Mouse (Mus musculus) neural tube, embryonic 11.5 days (tissue): ENCODE results near the gene Fam124a. TPM values are rescaled to one million over a fixed set of nuclear protein-coding genes. Genes with fewer than 3 reads are reported as not detected.

Experiments used
- ATAC-seq: fragments of 200-750 bp; cut with Nextera tagmentation; 2 replicates; pipeline ENCODE4 v1.8.0; 2017; ENCODE audit warnings: moderate number of reproducible peaks, mild to moderate bottlenecking, moderate TSS enrichment, moderate library complexity; ENCODE audit not compliant: insufficient read depth, low FRiP score, low TSS enrichment
- DNase-seq: peaks from one replicate; pipeline ENCODE4 v3.0.0-alpha.2; 2015; ENCODE audit warnings: low spot score
- H3K27ac ChIP-seq: fragments of 300-500 bp; sonication (generic); 2 replicates; pipeline ENCODE4 v1.5.1; 2014; ENCODE audit warnings: low read depth, mild to moderate bottlenecking, low read length
- H3K27me3 ChIP-seq: fragments of 300-500 bp; sonication (generic); 2 replicates; pipeline ENCODE4 v1.6.1; 2014; ENCODE audit warnings: mild to moderate bottlenecking, low read length, mixed read lengths; ENCODE audit not compliant: control insufficient read depth, insufficient read depth
- H3K36me3 ChIP-seq: fragments of 300-500 bp; sonication (generic); 2 replicates; pipeline ENCODE4 v1.6.1; 2014; ENCODE audit warnings: mild to moderate bottlenecking, low read length, moderate library complexity, mixed read lengths; ENCODE audit not compliant: control insufficient read depth, insufficient read depth
- H3K4me1 ChIP-seq: fragments of 300-500 bp; sonication (generic); 2 replicates; pipeline ENCODE4 v1.6.1; 2014; ENCODE audit warnings: low read length, mixed read lengths; ENCODE audit not compliant: control insufficient read depth, insufficient read depth
- H3K4me2 ChIP-seq: fragments of 300-500 bp; sonication (generic); 2 replicates; pipeline ENCODE4 v1.6.1; 2014; ENCODE audit warnings: low read depth, mild to moderate bottlenecking, moderate library complexity
- H3K4me3 ChIP-seq: fragments of 300-500 bp; sonication (generic); 2 replicates; pipeline ENCODE4 v1.5.1; 2014; ENCODE audit warnings: low read depth, low read length
- H3K9ac ChIP-seq: fragments of 300-500 bp; sonication (generic); 2 replicates; pipeline ENCODE4 v1.6.1; 2014; ENCODE audit warnings: mild to moderate bottlenecking, low read length
- H3K9me3 ChIP-seq: fragments of 300-500 bp; sonication (generic); 2 replicates; pipeline ENCODE4 v1.6.1; 2016; ENCODE audit warnings: low read length; ENCODE audit not compliant: control insufficient read depth
- WGBS: fragments of 180-500 bp; shearing (Covaris S2); extraction: QIAGEN DNeasy Blood & Tissue Kit; methylation state at CpG from one replicate; pipeline ENCODE4 v1.1.7; 2014; 5-methylcytosine and 5-hydroxymethylcytosine counted together
- polyA plus RNA-seq: library from polyadenylated mRNA; unstranded; fragments of >200 nt; fragmentation: Nextera tagmentation; extraction: Ambion mirVana; gene quantifications from 2 replicates; pipeline ENCODE4 v1.2.1, GENCODE M21; 2014

Fam124a gene
- polyA plus RNA-seq: 4.5 and 4.6 TPM in 2 replicates

GRCm38 (mm10) chr14:62555309-62555829 lies at the start of gene Fam124a:
Fam124a (plus strand) TSS chr14:62555737.
- H3K4me1 ChIP-seq: 0 out of 2 replicates have a peak, but pooled peaks cover 6% of the 10 kb centered on the region
- peak; percentile 91 for DNase-seq
- no peak within 1 kb of the TSS for H3K27ac ChIP-seq
- peak within 1 kb of the TSS; percentile 53 for H3K4me3 ChIP-seq
- peak within 1 kb of the TSS; percentile 93 for H3K4me2 ChIP-seq
- ATAC-seq: peak; percentile 87
- H3K9me3 ChIP-seq: no peaks in the 10 kb centered on the region
- H3K27me3 ChIP-seq: peaks cover 10% of the 10 kb centered on the region; the same call in 1 of the 2 replicates
- H3K36me3 ChIP-seq: no peaks in the 10 kb centered on the region
- WGBS: under 1% methylated on average over 45 of the region's 51 CpGs
- peak within 1 kb of the TSS; percentile 77 for H3K9ac ChIP-seq

DNA sequence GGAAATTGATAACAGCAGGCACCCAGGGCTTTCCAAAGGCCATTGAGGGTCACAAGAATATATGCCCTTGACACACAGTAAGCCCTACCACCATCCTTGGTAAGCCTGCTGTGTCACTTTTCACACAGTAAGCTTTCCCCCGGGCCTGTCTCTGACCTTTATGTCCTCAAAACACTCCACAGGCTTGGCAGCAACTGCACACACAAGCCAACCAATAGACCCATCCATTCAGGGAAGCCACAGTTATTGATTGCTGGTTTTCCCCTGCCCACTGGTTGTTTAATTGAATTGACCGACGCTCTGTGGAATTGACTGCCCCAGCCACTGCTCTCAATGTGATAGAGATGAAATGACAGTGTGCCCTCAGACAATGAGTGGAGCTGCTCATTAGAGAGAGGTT lies 49.3 kb upstream of the Fam124a start:
- no peaks in the 10 kb centered on the region for H3K27me3 ChIP-seq
- H3K27ac ChIP-seq: no peak overlapping the region
- H3K9ac ChIP-seq: no peak overlapping the region
- no peak overlapping the region for H3K4me3 ChIP-seq
- H3K36me3 ChIP-seq: no peaks in the 10 kb centered on the region
- no peak for DNase-seq
- ATAC-seq: no peak
- 84% methylated on average over 3 of the region's 3 CpGs for WGBS
- H3K4me2 ChIP-seq: no peak overlapping the region
- no peaks in the 10 kb centered on the region for H3K4me1 ChIP-seq
- no peaks in the 10 kb centered on the region for H3K9me3 ChIP-seq

GRCm38 (mm10) chr14:62509350-62509749 lies 46.2 kb upstream of the Fam124a start:
- WGBS: 78% methylated on average over 3 of the region's 3 CpGs
- Histone ChIP-seq H3K27me3 (no peaks in the 10 kb centered on the region), H3K27ac (no peak overlapping the region), H3K4me2 (no peak overlapping the region), H3K9ac (no peak overlapping the region), H3K36me3 (no peaks in the 10 kb centered on the region), H3K4me3 (no peak overlapping the region), H3K9me3 (no peaks in the 10 kb centered on the region), H3K4me1 (no peaks in the 10 kb centered on the region)
- no peak for DNase-seq
- ATAC-seq: no peak

DNA sequence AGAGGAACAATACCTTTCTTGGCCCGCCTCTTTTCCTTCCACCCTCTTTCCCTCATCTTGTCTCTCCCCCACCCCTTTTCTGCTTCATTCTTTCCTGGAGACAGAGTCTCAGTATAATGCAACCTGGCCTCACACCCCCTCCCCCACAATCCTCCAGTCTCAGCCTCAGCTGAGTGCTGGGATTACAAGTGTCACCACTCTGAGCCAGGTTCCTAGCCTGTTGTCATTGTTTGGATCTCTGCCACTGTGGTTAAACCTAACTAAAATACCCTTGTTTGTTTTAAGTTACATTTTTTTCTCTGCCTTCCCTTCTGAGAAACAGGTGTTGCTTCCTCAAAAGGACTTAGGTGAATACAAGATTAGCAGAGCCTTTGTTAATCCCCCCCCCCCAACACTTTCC lies 42.7 kb upstream of the Fam124a start:
- H3K4me2 ChIP-seq: no peak overlapping the region
- no peaks in the 10 kb centered on the region for H3K27me3 ChIP-seq
- H3K4me3 ChIP-seq: no peak overlapping the region
- no peaks in the 10 kb centered on the region for H3K9me3 ChIP-seq
- H3K36me3 ChIP-seq: no peaks in the 10 kb centered on the region
- ATAC-seq (no peak), DNase-seq (no peak)
- no peak overlapping the region for H3K27ac ChIP-seq
- H3K4me1 ChIP-seq: no peaks in the 10 kb centered on the region
- no peak overlapping the region for H3K9ac ChIP-seq
- 79% methylated on average over 1 of the region's 1 CpGs for WGBS

DNA sequence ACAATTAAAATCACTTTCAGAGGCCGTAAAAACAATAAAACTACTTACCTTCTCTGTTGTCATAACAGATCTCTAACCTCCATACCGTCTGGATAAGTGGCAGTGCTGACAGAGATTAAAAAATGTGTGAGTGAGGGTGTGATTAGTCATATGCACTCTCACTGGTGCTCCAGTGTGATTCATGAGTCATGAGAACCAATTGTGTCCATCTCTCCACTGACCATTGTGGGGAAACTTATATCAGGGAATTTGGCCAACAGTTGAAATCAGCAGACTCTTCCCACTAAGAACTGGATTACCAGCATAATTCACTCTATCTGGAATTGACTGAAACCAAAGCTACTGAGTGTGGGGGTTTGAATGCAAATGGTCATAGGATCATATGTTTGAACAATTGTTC lies 24.6 kb upstream of the Fam124a start:
- no peak overlapping the region for H3K9ac ChIP-seq
- DNase-seq (no peak), ATAC-seq (no peak)
- no peaks in the 10 kb centered on the region for H3K9me3 ChIP-seq
- no peaks in the 10 kb centered on the region for H3K27me3 ChIP-seq
- no peak overlapping the region for H3K4me3 ChIP-seq
- 75% methylated on average over 2 of the region's 2 CpGs for WGBS
- no peak overlapping the region for H3K27ac ChIP-seq
- no peak overlapping the region for H3K4me2 ChIP-seq
- no peaks in the 10 kb centered on the region for H3K36me3 ChIP-seq
- H3K4me1 ChIP-seq: no peaks in the 10 kb centered on the region

DNA sequence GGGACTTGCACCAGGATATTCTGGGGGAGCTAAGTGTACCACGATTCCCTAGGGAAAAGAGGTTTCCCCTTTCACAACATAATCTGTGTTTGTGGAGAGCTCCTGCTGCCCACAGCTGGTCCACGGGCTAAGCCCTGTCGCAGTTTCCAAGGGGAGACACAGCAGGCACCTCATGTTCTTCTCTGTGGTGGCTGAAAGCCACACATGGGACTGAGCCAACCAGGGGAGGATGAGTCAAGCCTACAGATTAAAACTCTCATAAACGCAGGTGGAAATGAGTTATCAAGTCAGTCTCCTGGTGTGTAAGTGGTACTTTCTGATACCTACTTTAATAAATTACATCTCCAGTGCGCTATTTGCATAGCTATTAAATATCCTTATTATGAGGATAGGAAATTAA lies 19.4 kb upstream of the Fam124a start:
- no peaks in the 10 kb centered on the region for H3K4me1 ChIP-seq
- ATAC-seq: no peak

DNA sequence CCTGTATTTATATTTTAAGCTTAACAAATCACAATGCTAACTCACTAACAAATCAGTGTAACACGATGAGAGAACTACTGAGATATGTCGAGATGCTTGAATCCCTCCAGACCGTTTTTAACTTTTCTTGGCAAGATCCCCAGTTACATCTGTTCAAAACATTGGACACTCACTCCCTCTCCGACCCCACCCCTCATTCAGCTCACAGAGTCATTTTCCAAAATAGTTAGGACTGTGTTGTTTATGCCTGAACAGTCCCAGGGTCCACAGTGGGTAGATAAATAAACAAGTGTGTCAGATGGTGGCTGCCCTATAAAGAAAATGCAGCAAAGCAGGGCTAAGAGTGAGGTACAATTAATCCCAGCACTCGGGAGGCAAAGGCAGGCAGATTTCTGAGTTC lies 18.5 kb upstream of the Fam124a start:
- WGBS: 76% methylated on average over 5 of the region's 5 CpGs
- H3K4me2 ChIP-seq: no peak overlapping the region

More for the DNA sequence above, 19.4 kb upstream of the Fam124a start:
- Histone ChIP-seq H3K4me2 (no peak overlapping the region), H3K4me3 (no peak overlapping the region), H3K9me3 (no peaks in the 10 kb centered on the region), H3K27me3 (no peaks in the 10 kb centered on the region), H3K36me3 (no peaks in the 10 kb centered on the region), H3K9ac (no peak overlapping the region), H3K27ac (no peak overlapping the region)
- WGBS: 65% methylated on average over 5 of the region's 5 CpGs
- no peak for DNase-seq

GRCm38 (mm10) chr14:62539834-62540233 lies 15.7 kb upstream of the Fam124a start:
- no peak overlapping the region for H3K4me3 ChIP-seq
- no peaks in the 10 kb centered on the region for H3K9me3 ChIP-seq
- no peaks in the 10 kb centered on the region for H3K27me3 ChIP-seq
- no peak overlapping the region for H3K9ac ChIP-seq
- WGBS: 92% methylated on average over 3 of the region's 3 CpGs
- H3K36me3 ChIP-seq: no peaks in the 10 kb centered on the region
- no peak overlapping the region for H3K4me2 ChIP-seq
- no peaks in the 10 kb centered on the region for H3K4me1 ChIP-seq
- ATAC-seq: no peak
- no peak overlapping the region for H3K27ac ChIP-seq
- no peak for DNase-seq

More for the DNA sequence above, 18.5 kb upstream of the Fam124a start:
- H3K9ac ChIP-seq: no peak overlapping the region
- no peak overlapping the region for H3K27ac ChIP-seq
- H3K9me3 ChIP-seq: no peaks in the 10 kb centered on the region
- H3K4me1 ChIP-seq: no peaks in the 10 kb centered on the region
- no peak for ATAC-seq
- H3K4me3 ChIP-seq: no peak overlapping the region
- no peaks in the 10 kb centered on the region for H3K36me3 ChIP-seq
- H3K27me3 ChIP-seq: no peaks in the 10 kb centered on the region
- no peak for DNase-seq

GRCm38 (mm10) chr14:62541751-62542150 lies 13.8 kb upstream of the Fam124a start:
- H3K36me3 ChIP-seq: no peaks in the 10 kb centered on the region
- no peaks in the 10 kb centered on the region for H3K27me3 ChIP-seq
- H3K9me3 ChIP-seq: no peaks in the 10 kb centered on the region
- no peaks in the 10 kb centered on the region for H3K4me1 ChIP-seq
- H3K9ac ChIP-seq: no peak overlapping the region
- H3K4me3 ChIP-seq: no peak overlapping the region
- H3K27ac ChIP-seq: no peak overlapping the region
- no peak overlapping the region for H3K4me2 ChIP-seq
- no peak for DNase-seq
- ATAC-seq: no peak
- WGBS: 95% methylated on average over 1 of the region's 1 CpGs
